Mouse (Mus musculus) limb, embryonic 15.5 days (tissue): ENCODE data around the gene Aldh4a1. TPM values are rescaled to one million over a fixed set of nuclear protein-coding genes. Genes with fewer than 3 reads are reported as not detected.
A peak's percentile ranks its signal among the peaks of the same experiment; 100 is the strongest.

Experiments used
- ATAC-seq: fragments of 200-750 bp; cut with Nextera tagmentation; 2 replicates; pipeline ENCODE4 v1.8.0; 2017; ENCODE audit warnings: low read depth, moderate TSS enrichment; ENCODE audit not compliant: insufficient number of reproducible peaks, low FRiP score, low TSS enrichment
- H3K27ac ChIP-seq: fragments of 300-500 bp; sonication (generic); 2 replicates; pipeline ENCODE4 v1.5.1; 2015; ENCODE audit warnings: moderate library complexity, mild to moderate bottlenecking, inconsistent platforms
- H3K27me3 ChIP-seq: fragments of 300-500 bp; sonication (generic); 2 replicates; pipeline ENCODE4 v1.6.1; 2015; ENCODE audit warnings: inconsistent platforms
- H3K36me3 ChIP-seq: fragments of 300-500 bp; sonication (generic); 2 replicates; pipeline ENCODE4 v1.6.1; 2015; ENCODE audit warnings: inconsistent platforms
- H3K4me1 ChIP-seq: fragments of 300-500 bp; sonication (generic); 2 replicates; pipeline ENCODE4 v1.6.1; 2015; ENCODE audit warnings: inconsistent platforms
- H3K4me2 ChIP-seq: fragments of 300-500 bp; sonication (generic); 2 replicates; pipeline ENCODE4 v1.6.1; 2015; ENCODE audit warnings: mild to moderate bottlenecking, inconsistent platforms
- H3K4me3 ChIP-seq: fragments of 300-500 bp; sonication (generic); 2 replicates; pipeline ENCODE4 v1.5.1; 2015; ENCODE audit warnings: mild to moderate bottlenecking, inconsistent platforms
- H3K9ac ChIP-seq: fragments of 300-500 bp; sonication (generic); 2 replicates; pipeline ENCODE4 v1.6.1; 2015; ENCODE audit warnings: inconsistent platforms
- H3K9me3 ChIP-seq: fragments of 300-500 bp; sonication (generic); 2 replicates; pipeline ENCODE4 v1.6.1; 2016; ENCODE audit warnings: inconsistent platforms
- WGBS: fragments of 180-500 bp; shearing (Covaris S2); methylation state at CpG from one replicate; pipeline ENCODE4 v1.1.7; 2015; 5-methylcytosine and 5-hydroxymethylcytosine counted together
- polyA plus RNA-seq: library from polyadenylated mRNA; unstranded; fragments of >200 nt; fragmentation: Nextera tagmentation; extraction: Ambion mirVana; gene quantifications from 2 replicates; pipeline ENCODE4 v1.2.1, GENCODE M21; 2015

Aldh4a1 gene
- polyA plus RNA-seq, 1 experiment from 2014 or later: 36.8 TPM

GRCm38 (mm10) chr4:139631141-139631540, 8.5 kb downstream of the Aldh4a1 start:
- Histone ChIP-seq H3K4me3 (no peak overlapping the region), H3K9ac (no peak overlapping the region), H3K27me3 (no peaks in the 10 kb centered on the region), H3K36me3 (0 out of 2 replicates have a peak, but pooled peaks cover 3% of the 10 kb centered on the region), H3K9me3 (no peaks in the 10 kb centered on the region), H3K4me1 (peaks cover 5% of the 10 kb centered on the region; the same call in 1 of the 2 replicates), H3K4me2 (no peak overlapping the region), H3K27ac (no peak overlapping the region)
- WGBS: 48% methylated on average over 5 of the region's 5 CpGs
- ATAC-seq: no peak

- no peak overlapping the region for H3K4me3 ChIP-seq
- no peak overlapping the region for H3K9ac ChIP-seq
- WGBS: 85% methylated on average over 7 of the region's 7 CpGs
- 0 out of 2 replicates have a peak, but pooled peaks cover 3% of the 10 kb centered on the region for H3K36me3 ChIP-seq
- H3K4me1 ChIP-seq: peaks cover 5% of the 10 kb centered on the region; the same call in 1 of the 2 replicates
- H3K27ac ChIP-seq: no peak overlapping the region
- H3K9me3 ChIP-seq: no peaks in the 10 kb centered on the region
- no peaks in the 10 kb centered on the region for H3K27me3 ChIP-seq
- ATAC-seq: no peak
- H3K4me2 ChIP-seq: no peak overlapping the region
Measured at GRCm38 (mm10) chr4:139631569-139632253, 9.0 kb downstream of the Aldh4a1 start.

DNA sequence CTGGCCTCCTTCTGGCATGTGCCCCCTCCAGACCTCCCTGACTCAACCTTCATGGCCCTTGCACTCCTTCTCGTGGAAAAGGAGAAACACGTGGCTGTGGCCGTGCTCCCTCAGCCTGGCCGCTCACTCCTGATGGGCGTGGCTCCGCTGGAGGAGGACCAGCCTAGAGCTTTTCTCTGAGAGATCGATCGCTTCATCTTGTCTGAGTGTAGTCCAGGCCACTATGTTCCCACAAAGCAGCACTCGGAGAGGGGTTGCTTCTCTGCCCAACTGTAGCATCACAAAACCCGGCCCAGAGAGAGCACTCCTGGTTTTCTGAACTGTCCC, 9.6 kb downstream of the Aldh4a1 start:
- no peaks in the 10 kb centered on the region for H3K9me3 ChIP-seq
- 78% methylated on average over 10 of the region's 10 CpGs for WGBS
- no peak for ATAC-seq

DNA sequence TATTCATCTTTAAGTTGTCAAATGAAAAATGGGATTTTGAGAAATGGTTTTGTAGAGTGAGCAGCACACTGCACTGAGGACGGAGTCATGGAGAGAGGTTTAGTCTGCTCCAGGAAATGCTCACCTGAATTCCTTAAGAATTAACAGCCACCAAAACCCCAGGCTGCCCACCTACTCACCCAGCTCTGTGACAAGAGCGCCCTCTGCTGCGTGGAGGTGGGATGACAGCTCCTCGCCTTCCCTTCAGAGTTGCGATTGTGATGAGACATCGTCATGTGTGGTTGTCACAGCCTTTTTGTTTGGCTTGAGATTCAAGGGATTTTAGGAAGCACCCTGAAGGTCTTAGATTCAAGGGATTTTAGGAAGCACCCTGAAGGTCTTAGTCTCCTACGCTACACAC, 13.7 kb downstream of the Aldh4a1 start:
- H3K9ac ChIP-seq: no peak overlapping the region
- H3K4me3 ChIP-seq: no peak overlapping the region
- no peak for ATAC-seq
- peaks cover 12% of the 10 kb centered on the region for H3K4me1 ChIP-seq
- WGBS: 23% methylated on average over 7 of the region's 7 CpGs
- H3K36me3 ChIP-seq: 0 out of 2 replicates have a peak, but pooled peaks cover 8% of the 10 kb centered on the region
- no peak overlapping the region for H3K4me2 ChIP-seq
- peaks cover 9% of the 10 kb centered on the region for H3K27me3 ChIP-seq
- no peaks in the 10 kb centered on the region for H3K9me3 ChIP-seq
- no peak overlapping the region for H3K27ac ChIP-seq

More for the DNA sequence above, 9.6 kb downstream of the Aldh4a1 start:
- Histone ChIP-seq H3K27me3 (no peaks in the 10 kb centered on the region), H3K36me3 (0 out of 2 replicates have a peak, but pooled peaks cover 3% of the 10 kb centered on the region), H3K4me2 (no peak overlapping the region), H3K9ac (no peak overlapping the region), H3K4me1 (peaks cover 5% of the 10 kb centered on the region; the same call in 1 of the 2 replicates), H3K4me3 (no peak overlapping the region), H3K27ac (no peak overlapping the region)

GRCm38 (mm10) chr4:139637847-139638246, 15.2 kb downstream of the Aldh4a1 start:
- WGBS: 79% methylated on average over 9 of the region's 9 CpGs
- Histone ChIP-seq H3K27me3 (peaks cover 24% of the 10 kb centered on the region), H3K4me2 (no peak overlapping the region), H3K4me3 (no peak overlapping the region), H3K36me3 (0 out of 2 replicates have a peak, but pooled peaks cover 8% of the 10 kb centered on the region), H3K9me3 (no peaks in the 10 kb centered on the region), H3K4me1 (peaks cover 24% of the 10 kb centered on the region), H3K9ac (no peak overlapping the region), H3K27ac (no peak overlapping the region)
- no peak for ATAC-seq

DNA sequence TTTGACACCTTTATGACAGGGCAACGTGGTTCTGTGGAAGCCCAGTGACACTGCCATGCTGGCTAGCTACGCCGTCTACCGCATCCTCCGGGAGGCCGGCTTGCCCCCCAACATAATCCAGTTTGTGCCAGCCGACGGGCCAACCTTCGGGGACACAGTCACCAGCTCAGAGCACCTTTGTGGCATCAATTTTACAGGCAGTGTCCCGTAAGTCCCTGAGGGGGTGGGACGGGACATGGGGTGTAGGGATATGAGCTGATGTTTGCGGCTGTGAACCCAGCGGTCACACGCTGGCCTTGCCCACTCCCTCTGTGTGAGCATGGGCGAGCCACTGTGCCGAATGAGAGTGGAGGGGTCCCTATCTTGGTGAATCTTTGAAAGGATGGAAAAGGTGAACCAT, 15.7 kb downstream of the Aldh4a1 start:
- no peak for ATAC-seq
- Histone ChIP-seq H3K4me1 (peaks cover 24% of the 10 kb centered on the region), H3K9ac (no peak overlapping the region), H3K4me2 (no peak overlapping the region), H3K36me3 (0 out of 2 replicates have a peak, but pooled peaks cover 8% of the 10 kb centered on the region), H3K27me3 (peaks cover 29% of the 10 kb centered on the region), H3K27ac (no peak overlapping the region), H3K9me3 (no peaks in the 10 kb centered on the region), H3K4me3 (no peak overlapping the region)
- 90% methylated on average over 16 of the region's 16 CpGs for WGBS

DNA sequence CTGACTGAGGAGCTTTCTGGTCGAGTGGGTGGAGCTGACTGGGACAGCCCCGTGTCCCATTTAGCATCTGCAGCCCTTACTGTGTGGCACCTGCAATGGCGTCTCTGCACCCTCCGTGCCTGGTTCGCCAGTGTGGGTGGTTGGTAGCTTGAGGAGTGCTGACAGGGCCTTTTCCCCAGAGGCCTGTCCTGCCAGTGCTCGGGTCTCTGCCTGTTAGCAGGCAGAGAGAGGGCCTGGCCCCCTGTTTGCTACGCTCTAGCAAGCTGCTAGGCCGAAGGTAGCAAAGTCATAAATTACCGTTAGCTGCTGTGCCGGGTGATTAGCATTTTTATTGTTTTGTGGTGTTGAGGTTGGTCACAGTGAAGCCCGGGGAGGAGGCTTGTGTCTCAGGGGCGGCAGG, 17.1 kb downstream of the Aldh4a1 start:
- Histone ChIP-seq H3K4me3 (no peak overlapping the region), H3K27ac (no peak overlapping the region), H3K9me3 (no peaks in the 10 kb centered on the region), H3K4me1 (peaks cover 24% of the 10 kb centered on the region), H3K4me2 (no peak overlapping the region), H3K27me3 (peaks cover 31% of the 10 kb centered on the region), H3K9ac (no peak overlapping the region), H3K36me3 (0 out of 2 replicates have a peak, but pooled peaks cover 8% of the 10 kb centered on the region)
- ATAC-seq: no peak
- 28% methylated on average over 12 of the region's 12 CpGs for WGBS

DNA sequence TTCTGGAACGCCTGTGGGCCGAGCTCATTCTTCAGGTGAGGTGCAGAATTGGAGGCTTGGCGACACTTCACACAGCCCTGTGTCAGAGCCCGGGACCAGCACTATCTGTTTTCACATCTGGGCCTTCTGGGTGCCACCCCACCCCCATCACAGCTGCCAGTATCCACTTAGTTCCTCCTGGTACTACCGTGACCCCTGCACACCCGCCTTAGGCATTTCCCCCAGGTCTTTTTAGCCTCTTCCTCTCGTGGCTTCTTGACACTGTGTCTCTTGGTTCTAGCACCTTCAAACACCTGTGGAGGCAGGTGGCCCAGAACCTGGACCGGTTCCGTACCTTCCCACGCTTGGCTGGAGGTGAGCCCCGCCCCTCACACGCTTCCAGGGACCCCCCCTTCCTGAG, 17.7 kb downstream of the Aldh4a1 start:
- 34% methylated on average over 12 of the region's 12 CpGs for WGBS
- 0 out of 2 replicates have a peak, but pooled peaks cover 11% of the 10 kb centered on the region for H3K36me3 ChIP-seq
- no peak overlapping the region for H3K4me2 ChIP-seq
- H3K9ac ChIP-seq: no peak overlapping the region
- no peaks in the 10 kb centered on the region for H3K9me3 ChIP-seq
- peaks cover 31% of the 10 kb centered on the region for H3K27me3 ChIP-seq
- no peak overlapping the region for H3K4me3 ChIP-seq
- ATAC-seq: no peak
- H3K4me1 ChIP-seq: peaks cover 24% of the 10 kb centered on the region
- H3K27ac ChIP-seq: no peak overlapping the region

DNA sequence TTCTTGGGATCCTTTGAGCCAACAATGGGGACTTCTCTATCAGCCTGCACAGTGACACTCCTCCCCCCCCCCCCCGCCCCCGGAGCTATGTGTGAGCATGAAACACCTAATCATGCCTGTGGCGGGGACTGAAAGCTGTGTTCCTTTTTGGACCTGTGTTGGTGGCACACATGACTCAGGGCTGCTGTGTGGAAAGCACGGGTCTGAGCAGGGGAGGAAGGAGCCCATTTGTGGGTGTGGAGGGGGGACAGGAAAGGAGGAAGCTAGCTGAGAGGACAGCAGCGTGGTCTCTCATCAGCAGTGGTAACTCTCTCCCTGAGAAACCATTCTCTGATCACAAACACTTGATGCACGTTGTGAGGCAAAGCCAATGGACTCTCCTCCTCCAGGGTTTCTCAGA, 18.1 kb downstream of the Aldh4a1 start:
- H3K9me3 ChIP-seq: no peaks in the 10 kb centered on the region
- H3K4me1 ChIP-seq: peaks cover 24% of the 10 kb centered on the region
- no peak overlapping the region for H3K9ac ChIP-seq
- H3K27ac ChIP-seq: no peak overlapping the region
- H3K4me3 ChIP-seq: no peak overlapping the region
- H3K4me2 ChIP-seq: no peak overlapping the region
- ATAC-seq: no peak
- 50% methylated on average over 6 of the region's 6 CpGs for WGBS
- H3K27me3 ChIP-seq: peaks cover 31% of the 10 kb centered on the region
- 0 out of 2 replicates have a peak, but pooled peaks cover 12% of the 10 kb centered on the region for H3K36me3 ChIP-seq

DNA sequence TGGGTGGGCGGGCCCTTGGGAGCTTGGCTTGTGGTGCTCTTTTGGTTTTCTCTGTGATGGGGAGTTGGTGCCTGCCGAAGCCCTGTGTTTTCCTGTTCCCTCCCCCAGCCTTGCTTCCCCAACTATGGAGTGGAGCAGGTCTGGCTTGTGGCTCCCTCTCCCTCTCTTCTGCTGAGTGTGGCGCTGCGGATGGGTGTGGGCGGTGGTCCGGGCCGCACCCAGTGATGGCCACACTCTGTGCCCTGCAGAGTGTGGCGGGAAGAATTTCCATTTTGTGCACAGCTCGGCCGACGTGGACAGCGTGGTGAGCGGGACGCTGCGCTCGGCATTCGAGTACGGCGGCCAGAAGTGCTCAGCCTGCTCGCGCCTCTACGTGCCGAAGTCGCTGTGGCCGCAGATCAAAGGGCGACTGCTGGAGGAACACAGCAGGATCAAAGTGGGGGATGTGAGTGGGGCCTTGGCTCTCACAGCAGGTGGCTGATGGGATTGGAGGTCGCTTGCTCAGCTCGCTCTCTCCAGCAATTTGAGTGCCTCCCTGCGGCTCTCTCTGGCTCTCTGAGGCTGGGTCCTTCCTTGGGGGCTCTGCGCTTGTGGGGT, 19.3 kb downstream of the Aldh4a1 start:
- Histone ChIP-seq H3K27ac (no peak overlapping the region), H3K4me2 (peak overlapping the region; percentile 43), H3K9ac (0 out of 2 replicates have a peak overlapping the region, but pooled peaks have one; percentile 4), H3K27me3 (peaks cover 31% of the 10 kb centered on the region), H3K4me1 (peaks cover 24% of the 10 kb centered on the region), H3K36me3 (peaks cover 18% of the 10 kb centered on the region; the same call in 1 of the 2 replicates), H3K4me3 (peak overlapping the region; percentile 27), H3K9me3 (no peaks in the 10 kb centered on the region)
- no peak for ATAC-seq
- WGBS: 7% methylated on average over 30 of the region's 30 CpGs

- no peak for ATAC-seq
Measured at GRCm38 (mm10) chr4:139643972-139644371, 21.3 kb downstream of the Aldh4a1 start.

DNA sequence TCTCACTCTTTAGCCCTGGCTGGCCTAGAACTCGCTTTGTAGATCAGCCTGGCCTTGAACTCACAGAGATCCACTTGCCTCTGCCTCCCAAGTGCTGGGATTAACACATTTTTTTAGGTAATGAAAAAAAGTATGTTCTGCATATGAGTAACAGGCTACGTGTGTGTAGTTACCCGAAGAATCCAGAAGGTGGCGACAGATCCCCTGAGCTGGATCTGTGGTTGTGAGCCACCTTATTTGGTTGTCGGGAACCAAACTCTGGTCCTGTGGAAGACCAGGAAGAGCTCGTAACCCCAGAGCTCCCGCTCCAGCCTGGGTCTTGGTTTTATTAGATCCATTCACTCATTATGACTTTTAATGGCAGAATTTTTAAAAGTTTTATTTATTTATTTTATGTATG, 24.2 kb downstream of the Aldh4a1 start:
- H3K4me1 ChIP-seq: peaks cover 7% of the 10 kb centered on the region
- 84% methylated on average over 7 of the region's 7 CpGs for WGBS
- H3K36me3 ChIP-seq: peaks cover 29% of the 10 kb centered on the region
- no peak overlapping the region for H3K4me3 ChIP-seq
- no peak overlapping the region for H3K4me2 ChIP-seq
- H3K9me3 ChIP-seq: no peaks in the 10 kb centered on the region
- H3K9ac ChIP-seq: no peak overlapping the region
- ATAC-seq: no peak
- no peak overlapping the region for H3K27ac ChIP-seq
- peaks cover 17% of the 10 kb centered on the region for H3K27me3 ChIP-seq

More at GRCm38 (mm10) chr4:139643972-139644371, 21.3 kb downstream of the Aldh4a1 start:
- 13% methylated on average over 9 of the region's 9 CpGs for WGBS
- Histone ChIP-seq H3K27me3 (peaks cover 31% of the 10 kb centered on the region), H3K4me2 (no peak overlapping the region), H3K9me3 (no peaks in the 10 kb centered on the region), H3K36me3 (peaks cover 24% of the 10 kb centered on the region), H3K4me3 (no peak overlapping the region), H3K4me1 (peaks cover 24% of the 10 kb centered on the region), H3K27ac (no peak overlapping the region), H3K9ac (no peak overlapping the region)
